Mouse (Mus musculus): ENCODE results near the gene Lhfpl4. TPM values are rescaled to one million over a fixed set of nuclear protein-coding genes. Genes with fewer than 3 reads are reported as not detected.
A peak's percentile ranks its signal among the peaks of the same experiment; 100 is the strongest.

Gene Lhfpl4
- 1.2 TPM in 2 replicates for polyA plus RNA-seq (2014; fragmentation: Nextera tagmentation; extraction: Ambion mirVana)

DNA sequence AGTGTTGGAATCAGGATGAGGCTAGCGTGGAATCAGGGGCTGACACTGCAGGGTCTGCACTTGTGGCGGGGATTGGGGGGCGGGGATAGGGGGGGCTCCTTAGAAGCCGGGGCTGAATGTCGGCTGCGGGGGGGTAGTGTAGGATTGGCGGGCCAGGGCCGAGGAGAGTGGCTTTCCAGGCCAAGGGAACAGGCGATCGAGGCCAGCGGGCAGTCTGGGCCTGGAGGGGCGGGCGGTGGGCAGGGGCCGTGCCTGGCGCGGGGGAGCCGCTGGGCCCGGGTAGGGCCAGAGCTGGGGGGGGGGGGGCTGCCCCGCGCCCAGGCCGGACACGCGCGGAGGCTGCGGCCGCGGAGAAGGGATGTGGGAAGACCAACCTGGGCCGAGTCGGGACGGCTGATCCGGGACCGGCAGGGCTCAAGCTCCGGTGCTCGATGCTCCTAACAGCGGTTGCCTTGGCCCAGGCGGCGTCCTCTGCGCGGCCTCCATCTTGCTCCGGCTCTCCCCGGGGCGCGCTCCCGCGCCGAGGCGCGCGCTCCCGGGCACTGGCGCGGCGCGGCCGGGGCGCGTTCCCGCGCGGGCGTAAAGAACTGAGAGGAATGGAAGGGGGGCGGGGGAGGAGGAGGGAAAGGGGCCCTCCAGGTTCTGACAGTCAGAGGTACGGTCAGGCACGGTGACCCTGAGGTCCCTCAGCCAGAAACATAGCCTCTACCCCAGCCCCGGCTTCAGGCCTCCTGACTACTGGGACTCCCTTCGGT lies at the start of gene Lhfpl4:
Gene Lhfpl4 (minus strand): TSS at position 544 of the 755 bp plus-strand sequence.
- Histone ChIP-seq H3K27ac (replicated peaks; ENCODE audit: low read depth, low read length) (no peak within 1 kb of the TSS), H3K9ac (ENCODE audit: low read depth, low read length) (peak within 1 kb of the TSS; percentile 63), H3K9me3 (ENCODE audit: control insufficient read depth, low read length) (no peaks in the 10 kb centered on the region), H3K4me2 (ENCODE audit: low read depth, low read length) (peak within 1 kb of the TSS; percentile 69), H3K4me1 (ENCODE audit: control insufficient read depth, insufficient read depth, low read length) (peaks cover 4% of the 10 kb centered on the region), H3K27me3 (replicated peaks; ENCODE audit: control insufficient read depth, insufficient read depth, low read length) (peaks cover 35% of the 10 kb centered on the region), H3K4me3 (ENCODE audit: low read depth, low read length) (peak within 1 kb of the TSS; percentile 47), H3K36me3 (ENCODE audit: control insufficient read depth, insufficient read depth, low read length) (no peaks in the 10 kb centered on the region)
- 1% methylated on average over 16 of the region's 66 CpGs for WGBS
- ATAC-seq (ENCODE audit: low read depth): peak; percentile 70; the same call in 1 of the 2 replicates
- peak; percentile 6 for DNase-seq (ENCODE audit: low spot score)

DNA sequence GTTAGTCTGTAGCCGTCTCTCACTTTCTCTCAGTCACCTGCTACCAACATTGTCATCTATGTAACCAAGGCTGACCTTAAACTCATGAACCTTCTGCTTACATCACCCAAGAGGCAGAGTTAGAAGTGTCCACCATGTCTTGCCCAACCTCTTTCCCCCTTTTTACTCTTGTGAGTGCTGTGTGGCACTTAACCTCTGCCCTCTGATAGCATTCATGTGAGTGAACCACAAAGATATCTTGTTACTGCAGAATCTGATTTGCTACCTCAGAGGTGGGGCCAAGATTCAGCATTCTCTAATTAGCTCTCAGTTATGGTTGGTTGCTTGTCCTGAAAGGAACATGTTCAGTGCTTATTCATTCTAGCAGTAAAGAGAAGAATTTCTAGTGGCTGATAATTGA lies 47.6 kb upstream of the Lhfpl4 start:
- Histone ChIP-seq H3K36me3 (ENCODE audit: control insufficient read depth, insufficient read depth, low read length) (peaks cover 36% of the 10 kb centered on the region), H3K4me1 (ENCODE audit: control insufficient read depth, insufficient read depth, low read length) (peaks cover 8% of the 10 kb centered on the region; the same call in 1 of the 2 replicates), H3K27me3 (replicated peaks; ENCODE audit: control insufficient read depth, insufficient read depth, low read length) (no peaks in the 10 kb centered on the region), H3K9me3 (ENCODE audit: control insufficient read depth, low read length) (no peaks in the 10 kb centered on the region), H3K4me3 (ENCODE audit: low read depth, low read length) (no peak overlapping the region), H3K4me2 (ENCODE audit: low read depth, low read length) (no peak overlapping the region), H3K27ac (replicated peaks; ENCODE audit: low read depth, low read length) (no peak overlapping the region), H3K9ac (ENCODE audit: low read depth, low read length) (no peak overlapping the region)
- 78% methylated on average over 1 of the region's 1 CpGs for WGBS
- no peak for DNase-seq (ENCODE audit: low spot score)
- ATAC-seq (ENCODE audit: low read depth): no peak

DNA sequence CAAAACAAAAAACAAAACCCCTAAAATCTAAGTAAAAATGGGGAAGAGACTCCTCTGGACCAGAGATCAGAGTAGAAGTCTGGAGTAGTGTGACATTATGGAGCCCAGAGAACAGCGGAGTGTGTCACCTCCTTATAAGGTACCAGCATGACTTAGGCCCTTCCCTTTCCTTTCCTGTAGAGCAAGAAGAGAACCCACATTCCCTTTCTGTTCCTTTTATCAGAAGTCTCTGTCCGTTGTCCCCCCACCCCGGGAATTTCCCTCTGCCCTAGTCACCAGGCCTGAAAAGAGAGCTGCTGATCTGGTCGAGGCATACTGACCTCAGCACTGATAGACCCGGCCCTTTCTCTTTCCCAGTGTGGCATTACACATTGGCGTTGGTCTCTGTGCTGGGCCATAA lies 43.3 kb upstream of the Lhfpl4 start:
- Histone ChIP-seq H3K9ac (ENCODE audit: low read depth, low read length) (peak overlapping the region; percentile 81), H3K4me1 (ENCODE audit: control insufficient read depth, insufficient read depth, low read length) (peaks cover 8% of the 10 kb centered on the region; the same call in 1 of the 2 replicates), H3K27ac (replicated peaks; ENCODE audit: low read depth, low read length) (no peak overlapping the region), H3K27me3 (replicated peaks; ENCODE audit: control insufficient read depth, insufficient read depth, low read length) (no peaks in the 10 kb centered on the region), H3K9me3 (ENCODE audit: control insufficient read depth, low read length) (no peaks in the 10 kb centered on the region), H3K36me3 (ENCODE audit: control insufficient read depth, insufficient read depth, low read length) (peaks cover 23% of the 10 kb centered on the region; the same call in 1 of the 2 replicates), H3K4me3 (ENCODE audit: low read depth, low read length) (peak overlapping the region; percentile 92), H3K4me2 (ENCODE audit: low read depth, low read length) (peak overlapping the region; percentile 84)
- ATAC-seq (ENCODE audit: low read depth) (no peak), DNase-seq (ENCODE audit: low spot score) (no peak)
- 35% methylated on average over 6 of the region's 6 CpGs for WGBS

DNA sequence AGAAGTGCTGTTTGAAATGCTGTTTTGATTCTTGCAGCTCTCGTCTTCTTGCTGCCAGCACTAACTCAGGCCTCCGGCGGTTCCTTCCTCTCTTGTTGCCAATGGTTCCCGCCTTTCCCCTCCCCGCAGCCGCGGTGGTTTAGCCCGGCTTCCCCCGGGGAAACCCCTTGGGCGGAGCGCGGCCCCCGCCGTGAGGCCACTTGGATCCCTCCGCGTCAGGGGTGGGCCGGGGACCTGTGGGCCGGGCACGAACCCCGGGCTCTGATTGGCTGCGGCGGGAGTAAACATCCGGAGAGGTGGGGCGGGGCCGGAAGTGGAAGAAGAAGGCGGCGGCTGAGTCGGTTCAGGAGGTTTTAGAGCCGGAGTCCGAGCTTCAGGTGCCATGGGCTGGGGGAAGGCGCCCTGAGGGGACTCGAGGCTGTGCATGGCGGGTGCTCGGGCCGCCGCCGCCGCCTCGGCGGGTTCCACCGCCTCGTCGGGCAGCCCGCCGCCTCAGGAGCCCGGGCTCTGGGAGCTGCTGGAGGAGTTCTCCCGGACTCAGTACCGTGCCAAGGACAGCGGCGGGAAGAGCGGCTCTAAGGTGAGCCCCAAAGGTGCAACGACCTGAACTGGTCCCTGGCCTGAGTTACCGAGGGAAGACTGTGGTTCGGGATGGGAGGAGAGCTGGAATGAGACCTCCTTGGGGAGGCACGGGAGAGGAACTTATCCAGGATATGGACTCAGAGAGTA lies 42.5 kb upstream of the Lhfpl4 start, which contains the start of gene Mtmr14:
Gene Mtmr14 (plus strand): TSS at position 302 of the 729 bp plus-strand sequence.
- ATAC-seq (ENCODE audit: low read depth) (peak; percentile 99), DNase-seq (ENCODE audit: low spot score) (peak; percentile 98)
- under 1% methylated on average over 39 of the region's 55 CpGs for WGBS
- Histone ChIP-seq H3K4me3 (ENCODE audit: low read depth, low read length) (peak within 1 kb of the TSS; percentile 92), H3K27me3 (replicated peaks; ENCODE audit: control insufficient read depth, insufficient read depth, low read length) (no peaks in the 10 kb centered on the region), H3K27ac (replicated peaks; ENCODE audit: low read depth, low read length) (peak within 1 kb of the TSS; percentile 58; the same call in 1 of the 2 replicates), H3K9ac (ENCODE audit: low read depth, low read length) (peak within 1 kb of the TSS; percentile 81), H3K4me2 (ENCODE audit: low read depth, low read length) (peak within 1 kb of the TSS; percentile 84), H3K4me1 (ENCODE audit: control insufficient read depth, insufficient read depth, low read length) (peaks cover 8% of the 10 kb centered on the region; the same call in 1 of the 2 replicates), H3K9me3 (ENCODE audit: control insufficient read depth, low read length) (no peaks in the 10 kb centered on the region), H3K36me3 (ENCODE audit: control insufficient read depth, insufficient read depth, low read length) (peaks cover 18% of the 10 kb centered on the region; the same call in 1 of the 2 replicates)

DNA sequence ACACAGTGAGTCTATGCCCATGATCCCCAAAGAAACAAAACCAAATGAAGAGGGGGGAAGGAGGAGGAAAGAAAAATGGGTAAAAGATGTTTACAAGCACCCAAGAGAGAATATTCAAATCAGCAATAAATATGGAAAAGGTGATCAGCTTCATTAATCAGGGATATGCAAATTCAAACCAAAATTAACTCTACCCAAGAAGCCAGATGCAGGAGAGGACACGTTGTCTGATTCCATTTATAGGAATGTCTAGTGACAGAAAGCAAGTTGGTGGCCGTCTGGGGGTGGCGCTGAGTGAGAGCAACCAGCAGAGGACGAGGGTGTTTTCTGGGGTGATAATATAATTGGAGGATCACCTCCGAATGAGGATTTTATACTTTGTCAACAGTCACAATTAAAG lies 40.0 kb upstream of the Lhfpl4 start:
- Histone ChIP-seq H3K9ac (ENCODE audit: low read depth, low read length) (no peak overlapping the region), H3K9me3 (ENCODE audit: control insufficient read depth, low read length) (0 out of 2 replicates have a peak, but pooled peaks cover 4% of the 10 kb centered on the region), H3K27me3 (replicated peaks; ENCODE audit: control insufficient read depth, insufficient read depth, low read length) (no peaks in the 10 kb centered on the region), H3K27ac (replicated peaks; ENCODE audit: low read depth, low read length) (no peak overlapping the region), H3K36me3 (ENCODE audit: control insufficient read depth, insufficient read depth, low read length) (0 out of 2 replicates have a peak, but pooled peaks cover 5% of the 10 kb centered on the region), H3K4me3 (ENCODE audit: low read depth, low read length) (no peak overlapping the region), H3K4me2 (ENCODE audit: low read depth, low read length) (no peak overlapping the region), H3K4me1 (ENCODE audit: control insufficient read depth, insufficient read depth, low read length) (peaks cover 8% of the 10 kb centered on the region; the same call in 1 of the 2 replicates)
- no peak for ATAC-seq (ENCODE audit: low read depth)
- DNase-seq (ENCODE audit: low spot score): no peak
- 68% methylated on average over 5 of the region's 5 CpGs for WGBS

DNA sequence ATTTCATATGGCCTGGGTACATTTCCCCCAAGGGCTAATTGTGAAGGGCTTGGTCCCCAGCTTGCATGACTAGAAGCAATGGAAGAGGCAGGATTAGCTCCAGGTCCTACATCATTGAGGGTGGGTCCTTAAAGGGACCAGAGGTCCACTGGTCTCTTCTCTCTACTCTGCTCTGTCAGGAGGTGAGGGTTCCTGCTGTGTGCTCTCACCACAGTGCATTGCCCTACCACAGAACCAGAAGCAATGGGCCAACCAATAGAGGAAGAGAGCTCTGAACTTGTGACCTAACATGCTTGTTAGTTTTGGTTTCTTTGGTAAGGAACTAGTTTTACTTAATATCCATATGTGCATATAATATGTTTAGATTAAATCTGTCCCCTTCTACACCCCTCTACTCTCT lies 31.5 kb upstream of the Lhfpl4 start:
- no peaks in the 10 kb centered on the region for H3K27me3 ChIP-seq (replicated peaks; ENCODE audit: control insufficient read depth, insufficient read depth, low read length)
- 0 out of 2 replicates have a peak, but pooled peaks cover 4% of the 10 kb centered on the region for H3K9me3 ChIP-seq (ENCODE audit: control insufficient read depth, low read length)
- no peaks in the 10 kb centered on the region for H3K36me3 ChIP-seq (ENCODE audit: control insufficient read depth, insufficient read depth, low read length)
- no peak for ATAC-seq (ENCODE audit: low read depth)
- H3K4me1 ChIP-seq (ENCODE audit: control insufficient read depth, insufficient read depth, low read length): no peaks in the 10 kb centered on the region
- H3K4me2 ChIP-seq (ENCODE audit: low read depth, low read length): no peak overlapping the region
- H3K9ac ChIP-seq (ENCODE audit: low read depth, low read length): no peak overlapping the region
- no peak overlapping the region for H3K4me3 ChIP-seq (ENCODE audit: low read depth, low read length)
- H3K27ac ChIP-seq (replicated peaks; ENCODE audit: low read depth, low read length): no peak overlapping the region
- no peak for DNase-seq (ENCODE audit: low spot score)

DNA sequence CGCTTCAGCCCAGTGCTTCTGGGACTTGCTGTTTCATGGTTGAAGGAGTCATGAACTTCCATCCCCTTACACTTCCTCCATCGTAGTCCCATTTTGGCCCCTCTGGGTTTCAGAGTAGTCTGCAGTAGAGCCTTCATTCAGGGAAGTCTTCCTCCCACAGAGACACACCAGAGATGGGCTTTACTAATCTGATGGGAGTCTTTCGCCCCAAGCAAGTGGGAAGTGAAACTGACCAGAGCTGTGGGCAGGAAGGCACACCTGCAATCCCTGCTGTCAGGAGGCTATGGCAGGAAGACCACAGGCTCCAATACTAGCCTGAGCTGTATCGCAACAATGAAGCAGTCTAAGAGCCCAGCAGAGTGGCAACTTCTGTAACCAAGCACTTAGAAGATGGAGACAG lies 30.6 kb upstream of the Lhfpl4 start:
- WGBS: 71% methylated on average over 4 of the region's 4 CpGs
- Histone ChIP-seq H3K4me2 (ENCODE audit: low read depth, low read length) (no peak overlapping the region), H3K9me3 (ENCODE audit: control insufficient read depth, low read length) (no peaks in the 10 kb centered on the region), H3K27me3 (replicated peaks; ENCODE audit: control insufficient read depth, insufficient read depth, low read length) (no peaks in the 10 kb centered on the region), H3K4me1 (ENCODE audit: control insufficient read depth, insufficient read depth, low read length) (no peaks in the 10 kb centered on the region), H3K9ac (ENCODE audit: low read depth, low read length) (no peak overlapping the region), H3K36me3 (ENCODE audit: control insufficient read depth, insufficient read depth, low read length) (no peaks in the 10 kb centered on the region), H3K27ac (replicated peaks; ENCODE audit: low read depth, low read length) (no peak overlapping the region), H3K4me3 (ENCODE audit: low read depth, low read length) (no peak overlapping the region)
- ATAC-seq (ENCODE audit: low read depth): no peak
- no peak for DNase-seq (ENCODE audit: low spot score)

DNA sequence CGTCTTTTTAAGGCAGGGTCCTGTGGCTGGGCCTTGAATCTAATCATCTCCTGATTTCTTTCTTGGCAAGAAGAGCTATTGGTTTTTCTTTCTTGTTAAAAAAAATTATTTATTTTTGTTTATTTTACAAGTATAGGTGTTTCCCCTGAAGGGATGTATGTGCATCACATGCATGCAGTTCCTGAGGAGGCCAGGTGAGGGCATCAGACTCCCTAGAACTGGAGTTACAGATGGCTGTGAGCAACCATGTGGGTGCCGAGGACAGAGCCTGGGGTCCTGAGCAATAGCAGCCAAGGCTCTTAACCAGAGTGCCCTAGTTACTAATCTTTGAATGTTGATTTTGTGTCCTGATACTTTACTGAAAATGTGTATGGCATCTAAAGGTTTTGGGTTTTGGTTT lies 21.1 kb upstream of the Lhfpl4 start:
- H3K4me3 ChIP-seq (ENCODE audit: low read depth, low read length): no peak overlapping the region
- no peaks in the 10 kb centered on the region for H3K27me3 ChIP-seq (replicated peaks; ENCODE audit: control insufficient read depth, insufficient read depth, low read length)
- H3K4me2 ChIP-seq (ENCODE audit: low read depth, low read length): no peak overlapping the region
- WGBS: 70% methylated on average over 2 of the region's 2 CpGs
- no peaks in the 10 kb centered on the region for H3K4me1 ChIP-seq (ENCODE audit: control insufficient read depth, insufficient read depth, low read length)
- H3K27ac ChIP-seq (replicated peaks; ENCODE audit: low read depth, low read length): no peak overlapping the region
- 0 out of 2 replicates have a peak, but pooled peaks cover 3% of the 10 kb centered on the region for H3K9me3 ChIP-seq (ENCODE audit: control insufficient read depth, low read length)
- DNase-seq (ENCODE audit: low spot score) (no peak), ATAC-seq (ENCODE audit: low read depth) (no peak)
- H3K36me3 ChIP-seq (ENCODE audit: control insufficient read depth, insufficient read depth, low read length): no peaks in the 10 kb centered on the region
- H3K9ac ChIP-seq (ENCODE audit: low read depth, low read length): no peak overlapping the region

Measured in embryonic facial prominence, embryonic 14.5 days (tissue).